Mouse (Mus musculus): Measurements from ENCODE around the gene Lhx9. TPM values are rescaled to one million over a fixed set of nuclear protein-coding genes. Genes with fewer than 3 reads are reported as not detected.

Lhx9 gene
- polyA plus RNA-seq, 1 experiment = not detected

- Histone ChIP-seq H3K4me1 (ENCODE audit: control insufficient read depth, insufficient read depth, insufficient read length, low read length) (peaks cover 6% of the 10 kb centered on the region), H3K27ac (ENCODE audit: insufficient read depth, low read depth, low read length) (no peak overlapping the region), H3K27me3 (ENCODE audit: control insufficient read depth, insufficient read depth, low read length) (peaks cover 80% of the 10 kb centered on the region), H3K36me3 (ENCODE audit: control insufficient read depth, insufficient read depth, low read length) (no peaks in the 10 kb centered on the region), H3K4me3 (ENCODE audit: low read depth, low read length) (no peak overlapping the region)
- TF ChIP-seq CTCF (IDR thresholded peaks at IDR 0.05; ENCODE audit: extremely low read depth, insufficient read length, insufficient replicate concordance, low read depth, low read length) (no peak), POLR2A (IDR thresholded peaks at IDR 0.05; ENCODE audit: low read depth, low read length) (no peak)
- 13% methylated on average over 16 of the region's 16 CpGs for WGBS
Observed at GRCm38 (mm10) chr1:138839809-138840430, 8.5 kb downstream of the Lhx9 start.

- no peak overlapping the region for H3K27ac ChIP-seq (ENCODE audit: insufficient read depth, low read depth, low read length)
- H3K4me1 ChIP-seq (ENCODE audit: control insufficient read depth, insufficient read depth, insufficient read length, low read length) = peaks cover 6% of the 10 kb centered on the region
- TF ChIP-seq CTCF (IDR thresholded peaks at IDR 0.05; ENCODE audit: extremely low read depth, insufficient read length, insufficient replicate concordance, low read depth, low read length) (no peak), POLR2A (IDR thresholded peaks at IDR 0.05; ENCODE audit: low read depth, low read length) (no peak)
- no peaks in the 10 kb centered on the region for H3K36me3 ChIP-seq (ENCODE audit: control insufficient read depth, insufficient read depth, low read length)
- 26% methylated on average over 2 of the region's 2 CpGs for WGBS
- H3K4me3 ChIP-seq (ENCODE audit: low read depth, low read length) = no peak overlapping the region
- H3K27me3 ChIP-seq (ENCODE audit: control insufficient read depth, insufficient read depth, low read length) = peaks cover 79% of the 10 kb centered on the region
Observed at GRCm38 (mm10) chr1:138839291-138839690, 9.1 kb downstream of the Lhx9 start.

GRCm38 (mm10) chr1:138837786-138838743 lies 10.3 kb downstream of the Lhx9 start:
- H3K27ac ChIP-seq (ENCODE audit: insufficient read depth, low read depth, low read length) = no peak overlapping the region
- TF ChIP-seq POLR2A (IDR thresholded peaks at IDR 0.05; ENCODE audit: low read depth, low read length) (no peak), CTCF (IDR thresholded peaks at IDR 0.05; ENCODE audit: extremely low read depth, insufficient read length, insufficient replicate concordance, low read depth, low read length) (no peak)
- H3K4me3 ChIP-seq (ENCODE audit: low read depth, low read length) = peak overlapping the region; percentile 35
- H3K4me1 ChIP-seq (ENCODE audit: control insufficient read depth, insufficient read depth, insufficient read length, low read length) = peaks cover 6% of the 10 kb centered on the region
- 31% methylated on average over 27 of the region's 27 CpGs for WGBS
- no peaks in the 10 kb centered on the region for H3K36me3 ChIP-seq (ENCODE audit: control insufficient read depth, insufficient read depth, low read length)
- H3K27me3 ChIP-seq (ENCODE audit: control insufficient read depth, insufficient read depth, low read length) = peaks cover 67% of the 10 kb centered on the region

- H3K4me1 ChIP-seq (ENCODE audit: control insufficient read depth, insufficient read depth, insufficient read length, low read length) = peaks cover 6% of the 10 kb centered on the region; the same call in 1 of the 2 replicates
- H3K27me3 ChIP-seq (ENCODE audit: control insufficient read depth, insufficient read depth, low read length) = peaks cover 56% of the 10 kb centered on the region
- 5% methylated on average over 3 of the region's 3 CpGs for WGBS
- H3K27ac ChIP-seq (ENCODE audit: insufficient read depth, low read depth, low read length) = no peak overlapping the region
- no peak for TF ChIP-seq POLR2A (IDR thresholded peaks at IDR 0.05; ENCODE audit: low read depth, low read length)
- TF ChIP-seq CTCF (IDR thresholded peaks at IDR 0.05; ENCODE audit: extremely low read depth, insufficient read length, insufficient replicate concordance, low read depth, low read length) = no peak
- no peaks in the 10 kb centered on the region for H3K36me3 ChIP-seq (ENCODE audit: control insufficient read depth, insufficient read depth, low read length)
- H3K4me3 ChIP-seq (ENCODE audit: low read depth, low read length) = no peak overlapping the region
Observed at GRCm38 (mm10) chr1:138835355-138835900, 12.9 kb downstream of the Lhx9 start.

- 1% methylated on average over 16 of the region's 16 CpGs for WGBS
- TF ChIP-seq POLR2A (IDR thresholded peaks at IDR 0.05; ENCODE audit: low read depth, low read length) = no peak
- no peak for TF ChIP-seq CTCF (IDR thresholded peaks at IDR 0.05; ENCODE audit: extremely low read depth, insufficient read length, insufficient replicate concordance, low read depth, low read length)
- Histone ChIP-seq H3K4me3 (ENCODE audit: low read depth, low read length) (peak overlapping the region; percentile 46), H3K27ac (ENCODE audit: insufficient read depth, low read depth, low read length) (no peak overlapping the region), H3K36me3 (ENCODE audit: control insufficient read depth, insufficient read depth, low read length) (no peaks in the 10 kb centered on the region), H3K4me1 (ENCODE audit: control insufficient read depth, insufficient read depth, insufficient read length, low read length) (peaks cover 2% of the 10 kb centered on the region; the same call in 1 of the 2 replicates), H3K27me3 (ENCODE audit: control insufficient read depth, insufficient read depth, low read length) (peaks cover 20% of the 10 kb centered on the region)
Observed at GRCm38 (mm10) chr1:138831309-138831708, 17.1 kb downstream of the Lhx9 start.

GRCm38 (mm10) chr1:138826841-138827240 lies 21.5 kb downstream of the Lhx9 start:
- Histone ChIP-seq H3K27me3 (ENCODE audit: control insufficient read depth, insufficient read depth, low read length) (peaks cover 5% of the 10 kb centered on the region; the same call in 1 of the 2 replicates), H3K4me1 (ENCODE audit: control insufficient read depth, insufficient read depth, insufficient read length, low read length) (peaks cover 7% of the 10 kb centered on the region; the same call in 1 of the 2 replicates), H3K36me3 (ENCODE audit: control insufficient read depth, insufficient read depth, low read length) (no peaks in the 10 kb centered on the region), H3K27ac (ENCODE audit: insufficient read depth, low read depth, low read length) (no peak overlapping the region), H3K4me3 (ENCODE audit: low read depth, low read length) (no peak overlapping the region)
- TF ChIP-seq CTCF (IDR thresholded peaks at IDR 0.05; ENCODE audit: extremely low read depth, insufficient read length, insufficient replicate concordance, low read depth, low read length) (no peak), POLR2A (IDR thresholded peaks at IDR 0.05; ENCODE audit: low read depth, low read length) (no peak)
- WGBS = 66% methylated on average over 6 of the region's 6 CpGs

- H3K4me3 ChIP-seq (ENCODE audit: low read depth, low read length) = no peak overlapping the region
- H3K4me1 ChIP-seq (ENCODE audit: control insufficient read depth, insufficient read depth, insufficient read length, low read length) = peaks cover 5% of the 10 kb centered on the region; the same call in 1 of the 2 replicates
- WGBS = 77% methylated on average over 1 of the region's 1 CpGs
- H3K27ac ChIP-seq (ENCODE audit: insufficient read depth, low read depth, low read length) = no peak overlapping the region
- 0 out of 2 replicates have a peak, but pooled peaks cover 2% of the 10 kb centered on the region for H3K27me3 ChIP-seq (ENCODE audit: control insufficient read depth, insufficient read depth, low read length)
- H3K36me3 ChIP-seq (ENCODE audit: control insufficient read depth, insufficient read depth, low read length) = no peaks in the 10 kb centered on the region
- no peak for TF ChIP-seq POLR2A (IDR thresholded peaks at IDR 0.05; ENCODE audit: low read depth, low read length)
- TF ChIP-seq CTCF (IDR thresholded peaks at IDR 0.05; ENCODE audit: extremely low read depth, insufficient read length, insufficient replicate concordance, low read depth, low read length) = no peak
Observed at GRCm38 (mm10) chr1:138822985-138823322, 25.4 kb downstream of the Lhx9 start.
